Mouse (Mus musculus) brain, embryonic 18.5 days (tissue): ENCODE measurements around the gene Gm20924.
"Not testable (repeated sequence)": the region's sequence is repeated elsewhere in the genome, so short reads cannot be mapped to it uniquely, and the experiment has no call there.

ENCODE experiments used
- DNase-seq: peaks from one replicate; pipeline ENCODE4 v3.0.0-alpha.2; 2012; ENCODE audit warnings: low read depth, low spot score

The Gm20924 gene

GRCm38 (mm10) chrY:65207427-65207826 is at the start of gene Gm20924:
Gene Gm20924, minus strand, starts transcription at chrY:65207527.
- not testable (repeated sequence) for DNase-seq
